Mouse (Mus musculus) sigmoid colon, adult 10 weeks (tissue): ENCODE measurements around the gene Gm7697. TPM values are rescaled to one million over a fixed set of nuclear protein-coding genes. Genes with fewer than 3 reads are reported as not detected.

Experiments used
- polyA plus RNA-seq: library from polyadenylated mRNA; stranded (reverse); fragments of 350-450 nt; fragmentation: Illumina TruSeq; extraction: RNeasy Lipid Tissue Mini Kit (QIAGEN cat#74804); gene quantifications from one replicate; pipeline ENCODE4 v1.2.3, GENCODE M21; 2014; ENCODE audit warnings: low read depth, low replicate concordance

The Gm7697 gene
- not detected for polyA plus RNA-seq

GRCm38 (mm10) chr8:69522876-69523275, at the start of gene Gm7697:
Gene Gm7697, minus strand, starts transcription at chr8:69522976.

DNA sequence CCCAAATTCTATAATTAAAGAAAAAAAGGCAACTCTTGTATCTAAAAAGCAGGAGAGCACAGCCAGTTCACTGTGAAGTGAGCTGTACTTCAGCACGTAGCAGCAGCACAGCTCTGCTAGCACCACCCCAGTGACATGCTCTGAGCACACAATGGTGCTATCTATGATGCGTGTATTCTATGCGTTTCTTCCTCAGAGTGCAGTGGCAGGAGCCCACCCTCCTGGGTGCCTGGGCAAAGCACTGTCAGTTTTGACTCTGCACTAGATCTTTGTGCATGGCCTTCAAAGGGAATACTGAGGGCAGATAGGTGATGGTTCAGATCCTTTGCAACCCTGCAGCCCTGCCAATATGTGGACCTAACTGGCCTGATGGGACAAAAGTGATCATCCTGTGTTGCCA, 69.3 kb downstream of the Gm7697 start, which contains the start of gene Gm9495:
Gene Gm9495 (minus strand): TSS at position 101 of the 400 bp plus-strand sequence.

Other genes with a start within 250 kb of the Gm7697 start
- gene Gm9495, start 69.4 kb downstream of the Gm7697 start, polyA plus RNA-seq: not detected
- 63.3 TPM for gene Zfp868, start 102.6 kb upstream of the Gm7697 start, polyA plus RNA-seq
- gene Zfp964, start 131.5 kb upstream of the Gm7697 start, polyA plus RNA-seq: 7.0 TPM
- 62.8 TPM for gene Zfp869, start 187.7 kb upstream of the Gm7697 start, polyA plus RNA-seq
- gene Zfp963, start 227.0 kb upstream of the Gm7697 start, polyA plus RNA-seq: 17.5 TPM